Mouse (Mus musculus) kidney, postnatal 4 days (tissue): ENCODE data around the gene Gm28047.

Source experiments
- DNase-seq, 2 experiments: peaks; one replicate each; pipeline ENCODE4 v3.0.0; 2021; ENCODE audit warnings: mixed read lengths in 2 of 2

The Gm28047 gene

GRCm38 (mm10) chr15:102487664-102488063 is 137.2 kb downstream of the Gm28047 start:
- no peak for DNase-seq

- no peak for DNase-seq
These were observed 139.0 kb downstream of the Gm28047 start for GRCm38 (mm10) chr15:102485853-102486252.

DNA sequence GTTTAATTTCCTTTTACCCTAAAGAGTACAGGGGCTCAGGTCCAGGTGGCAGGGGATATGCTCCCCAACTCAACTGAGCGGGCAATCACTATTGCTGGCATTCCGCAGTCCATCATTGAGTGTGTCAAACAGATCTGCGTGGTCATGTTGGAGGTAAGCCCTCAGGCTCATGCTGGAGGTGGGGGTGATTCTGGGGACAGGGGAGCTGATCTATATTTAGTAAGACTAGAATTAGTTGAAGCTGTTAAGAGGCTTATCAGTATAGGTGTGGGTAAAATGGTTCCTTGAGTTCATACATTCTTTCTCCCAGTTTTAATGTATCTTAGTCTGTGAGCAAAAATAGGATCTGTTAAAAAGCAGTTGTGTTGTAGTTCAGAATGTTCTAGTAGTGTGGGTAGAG is 141.7 kb downstream of the Gm28047 start:
- DNase-seq: no peak

DNA sequence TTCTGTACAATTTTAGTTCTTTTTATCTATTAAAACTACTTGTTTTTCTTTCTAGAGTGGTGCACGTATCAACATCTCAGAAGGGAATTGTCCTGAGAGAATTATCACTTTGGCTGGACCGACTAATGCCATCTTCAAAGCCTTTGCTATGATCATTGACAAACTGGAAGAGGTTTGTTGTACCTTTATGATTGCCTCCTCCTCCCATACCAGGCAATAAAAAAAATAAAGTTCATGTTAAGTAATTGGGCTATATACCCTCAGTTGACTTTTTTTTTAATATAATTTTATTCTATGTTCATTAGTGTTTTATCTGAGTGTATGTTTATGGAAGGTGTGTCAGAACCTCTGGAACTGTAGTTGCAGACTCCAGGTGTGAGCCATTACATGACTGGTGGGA is 150.3 kb downstream of the Gm28047 start:
- no peak for DNase-seq
